Mouse (Mus musculus): Measurements from ENCODE around the gene Plaur.

The Plaur gene

GRCm38 (mm10) chr7:24445266-24445926, 16.9 kb upstream of the Plaur start:
- DNase-seq (ENCODE audit: low read depth, low spot score): no peak

DNA sequence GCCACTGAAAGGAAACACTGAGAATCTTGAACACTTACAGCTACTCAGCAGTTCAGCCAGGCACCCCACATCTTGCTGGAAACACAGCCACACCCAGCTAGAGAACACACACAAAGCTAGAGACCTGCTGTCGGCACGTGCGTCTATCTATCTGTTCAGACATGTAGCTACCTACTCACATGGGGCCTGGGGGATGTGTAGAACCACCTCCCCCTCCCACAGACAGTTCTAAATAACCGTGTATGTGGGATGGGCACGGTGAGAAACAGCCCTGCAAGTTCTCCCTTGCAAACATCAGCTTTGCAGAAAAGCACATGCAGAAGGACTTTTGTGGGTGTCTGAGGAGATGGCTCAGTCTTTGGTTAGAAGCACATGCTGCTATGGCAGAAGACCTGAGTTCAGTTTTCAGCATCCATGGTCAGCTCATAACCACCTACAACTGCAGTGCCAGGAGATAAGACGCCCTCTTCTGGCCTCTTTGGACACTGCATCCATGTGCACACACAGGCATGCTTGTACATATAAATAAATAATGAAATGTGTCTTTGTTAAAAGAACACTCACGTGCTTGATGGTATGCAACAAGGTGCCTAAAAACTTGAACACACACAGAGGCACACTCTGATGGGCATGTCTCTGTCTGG, 15.5 kb upstream of the Plaur start:
- DNase-seq (ENCODE audit: low read depth, low spot score): no peak

GRCm38 (mm10) chr7:24448782-24449517, 13.3 kb upstream of the Plaur start:
- DNase-seq (ENCODE audit: low read depth, low spot score): no peak

- no peak for DNase-seq (ENCODE audit: low read depth, low spot score)
These were observed 11.7 kb upstream of the Plaur start for GRCm38 (mm10) chr7:24450585-24451017.

DNA sequence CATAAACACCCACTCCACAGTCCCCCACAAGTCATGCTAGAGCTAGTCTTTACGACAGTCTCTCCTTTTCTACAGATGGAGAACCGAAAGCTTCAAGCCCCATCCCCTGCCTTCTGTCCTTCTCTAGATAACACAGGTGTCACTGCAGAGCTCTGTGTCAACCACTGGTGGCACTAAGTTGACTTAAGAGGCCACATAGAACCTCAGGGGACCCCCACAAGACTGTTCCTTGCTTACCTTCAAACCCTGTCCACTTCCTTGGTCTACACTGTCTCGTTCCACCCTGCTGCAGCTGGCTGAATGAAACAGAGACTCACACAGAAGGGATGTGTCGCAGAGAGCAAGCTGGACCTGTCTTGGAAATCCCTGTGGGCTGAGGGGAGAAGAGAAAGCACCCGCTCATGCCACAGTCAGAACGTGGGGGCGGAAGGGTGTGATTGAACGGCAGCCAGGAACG, 10.4 kb upstream of the Plaur start, which contains the start of gene Irgc1:
Gene Irgc1, minus strand, starts transcription at position 443 of the 457 bp plus-strand sequence.
- DNase-seq (ENCODE audit: low read depth, low spot score): no peak

DNA sequence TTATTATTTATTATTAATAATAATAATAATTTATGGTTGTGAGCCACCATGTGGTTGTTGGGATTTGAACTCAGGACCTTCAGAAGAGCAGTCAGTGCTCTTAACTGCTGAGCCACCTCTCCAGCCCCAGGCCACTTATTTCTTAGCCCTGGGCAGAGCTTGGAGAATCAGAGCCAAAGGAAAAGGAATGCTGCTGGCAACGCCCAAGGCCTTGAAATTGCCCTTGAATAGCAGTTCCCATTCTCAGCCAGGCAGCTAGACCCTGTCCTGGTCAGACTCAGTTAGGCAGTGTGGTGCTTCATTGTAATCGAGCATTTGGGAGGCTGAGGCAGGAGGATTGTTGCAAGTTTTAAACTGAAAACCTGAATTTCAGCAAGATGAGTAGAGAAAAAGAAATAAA, 8.1 kb upstream of the Plaur start:
- no peak for DNase-seq (ENCODE audit: low read depth, low spot score)

DNA sequence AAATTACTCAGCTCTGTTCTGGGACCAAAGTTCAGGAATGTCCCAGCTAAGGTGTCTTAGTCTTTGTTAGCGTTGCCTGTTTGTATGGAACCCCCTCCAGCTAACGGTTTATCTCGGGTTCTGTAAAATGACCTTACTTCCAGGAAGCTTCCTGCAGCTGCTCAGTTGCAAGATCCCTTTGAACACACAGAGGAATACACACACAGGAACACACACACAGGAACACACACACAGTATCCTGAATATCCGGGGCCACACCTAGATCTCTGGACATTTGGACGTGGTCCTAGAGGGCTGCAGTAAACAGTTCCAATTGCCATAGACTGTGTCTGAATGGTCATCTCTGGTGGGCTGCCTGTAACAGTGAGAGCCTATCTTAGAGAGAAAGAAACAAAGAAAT, 6.6 kb upstream of the Plaur start:
- no peak for DNase-seq (ENCODE audit: low read depth, low spot score)

- no peak for DNase-seq (ENCODE audit: low read depth, low spot score)
These were observed 4.4 kb upstream of the Plaur start for GRCm38 (mm10) chr7:24457726-24458370.

DNA sequence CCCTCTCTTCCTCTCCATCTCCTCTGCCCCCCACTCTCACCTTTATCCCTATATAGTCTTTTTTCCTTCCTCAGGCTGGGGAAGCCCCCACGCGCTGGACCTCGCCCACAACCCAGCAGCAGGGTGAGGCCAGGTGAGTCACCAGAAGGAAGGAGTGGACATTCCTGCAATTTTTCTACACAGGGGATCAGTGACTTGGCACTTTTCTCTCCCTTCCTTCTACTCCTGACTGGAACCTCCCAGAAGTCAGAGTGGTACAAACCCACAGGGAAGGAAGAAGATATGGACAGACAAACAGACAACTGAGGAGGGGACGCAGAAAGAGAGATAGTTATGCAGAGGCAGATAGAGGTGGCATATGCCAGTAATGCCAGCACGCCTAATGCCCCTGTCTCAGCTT, 2.8 kb upstream of the Plaur start:
- DNase-seq (ENCODE audit: low read depth, low spot score): no peak

DNA sequence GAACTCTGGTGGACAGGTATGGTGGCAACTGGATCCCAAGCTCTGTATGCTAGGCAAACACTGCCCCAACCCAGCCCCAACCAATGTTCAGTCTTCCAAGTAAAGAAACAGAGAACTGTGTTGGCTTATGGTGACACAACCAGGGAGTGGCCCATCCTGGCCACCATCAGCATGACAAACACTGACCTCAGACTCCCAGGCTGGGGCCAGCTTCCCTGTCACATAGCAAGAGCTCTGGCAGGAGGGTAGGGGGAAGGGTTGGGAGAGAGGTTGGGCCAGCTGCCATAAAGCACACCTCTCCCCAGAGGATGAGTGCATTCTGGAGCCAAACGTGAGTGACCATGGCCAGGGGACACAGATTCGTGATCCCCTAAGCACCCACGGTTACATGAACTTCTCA, 2.4 kb upstream of the Plaur start:
- no peak for DNase-seq (ENCODE audit: low read depth, low spot score)

- no peak for DNase-seq (ENCODE audit: low read depth, low spot score)
These were observed 770 bp upstream of the Plaur start for GRCm38 (mm10) chr7:24461376-24462051.

DNA sequence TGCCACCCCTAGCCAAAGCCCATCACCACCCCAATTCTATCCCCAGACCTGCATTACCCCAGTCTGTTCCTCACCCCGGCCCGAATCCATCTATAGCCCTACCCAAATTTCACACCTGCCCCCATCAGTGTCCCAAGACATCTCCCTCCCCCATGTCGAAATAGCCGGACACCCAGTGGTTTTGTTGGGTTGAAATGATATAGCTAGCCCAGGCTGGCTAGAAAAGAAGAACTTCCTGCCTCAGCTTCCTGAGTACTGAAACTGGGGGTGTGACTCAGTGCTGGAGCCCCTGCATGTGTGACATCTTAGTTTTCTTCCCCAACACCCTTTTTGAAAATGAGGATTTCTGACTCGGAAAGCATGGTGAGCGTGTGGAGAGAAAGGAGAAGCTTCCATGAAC, 4.6 kb downstream of the Plaur start:
- no peak for DNase-seq (ENCODE audit: low read depth, low spot score)

DNA sequence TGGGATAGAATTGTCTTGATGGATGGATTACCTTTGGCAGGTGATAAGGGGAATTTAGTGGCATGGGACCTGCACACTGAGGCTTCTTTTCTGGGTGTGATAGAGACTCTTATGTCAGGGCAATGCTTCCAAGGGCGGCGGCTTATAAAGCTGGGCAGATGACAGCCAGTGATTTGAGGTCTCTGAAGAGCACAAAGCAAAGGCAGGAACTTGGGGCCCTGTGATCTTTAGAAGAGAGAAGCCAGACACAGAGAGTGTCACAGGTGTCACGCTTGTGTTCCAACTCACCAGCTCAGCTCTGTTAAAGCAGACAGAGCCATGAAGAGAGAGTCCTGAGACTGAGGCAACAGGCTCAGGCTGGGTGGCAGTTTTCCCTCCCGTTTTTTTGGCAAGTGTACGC, 5.6 kb downstream of the Plaur start:
- no peak for DNase-seq (ENCODE audit: low read depth, low spot score)

GRCm38 (mm10) chr7:24469126-24469525, 6.8 kb downstream of the Plaur start:
- DNase-seq (ENCODE audit: low read depth, low spot score): no peak

DNA sequence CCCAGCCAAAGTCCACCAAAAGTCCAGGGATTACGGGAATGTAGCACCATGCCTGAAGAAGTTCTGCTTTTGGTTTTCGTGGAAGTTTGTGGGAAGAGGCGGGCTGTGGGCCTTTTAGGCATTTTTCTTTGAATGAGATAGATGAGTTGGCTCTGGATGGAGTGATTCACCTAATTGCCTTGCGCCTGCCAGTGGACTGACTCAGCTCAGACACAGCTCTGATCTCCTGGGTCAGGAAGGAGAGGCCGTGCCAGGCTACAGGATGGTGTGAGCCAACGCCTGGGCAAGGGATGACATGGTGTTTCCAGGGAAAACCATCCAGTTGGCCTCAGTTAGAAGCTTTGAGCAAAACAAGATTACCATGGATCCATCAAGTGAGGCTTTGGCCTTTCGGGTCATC, 8.1 kb downstream of the Plaur start:
- no peak for DNase-seq (ENCODE audit: low read depth, low spot score)

DNA sequence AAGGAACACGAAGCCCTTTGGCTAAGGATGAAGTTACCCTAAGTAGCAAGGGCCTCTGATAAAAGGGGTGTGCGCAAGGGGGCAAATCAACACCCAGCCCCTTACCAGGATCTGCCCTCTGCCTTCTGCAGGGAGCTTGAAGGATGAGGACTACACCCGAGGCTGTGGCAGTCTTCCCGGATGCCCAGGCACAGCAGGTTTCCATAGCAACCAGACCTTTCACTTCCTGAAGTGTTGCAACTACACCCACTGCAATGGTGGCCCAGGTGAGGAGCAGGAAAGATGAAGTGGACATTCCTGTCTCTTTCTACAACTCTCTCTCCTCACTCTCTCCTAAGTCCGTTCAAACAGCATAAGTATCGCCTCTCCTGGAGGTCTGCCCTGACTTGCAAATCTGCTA, 10.2 kb downstream of the Plaur start:
- no peak for DNase-seq (ENCODE audit: low read depth, low spot score)

GRCm38 (mm10) chr7:24472937-24473336, 10.7 kb downstream of the Plaur start:
- no peak for DNase-seq (ENCODE audit: low read depth, low spot score)

DNA sequence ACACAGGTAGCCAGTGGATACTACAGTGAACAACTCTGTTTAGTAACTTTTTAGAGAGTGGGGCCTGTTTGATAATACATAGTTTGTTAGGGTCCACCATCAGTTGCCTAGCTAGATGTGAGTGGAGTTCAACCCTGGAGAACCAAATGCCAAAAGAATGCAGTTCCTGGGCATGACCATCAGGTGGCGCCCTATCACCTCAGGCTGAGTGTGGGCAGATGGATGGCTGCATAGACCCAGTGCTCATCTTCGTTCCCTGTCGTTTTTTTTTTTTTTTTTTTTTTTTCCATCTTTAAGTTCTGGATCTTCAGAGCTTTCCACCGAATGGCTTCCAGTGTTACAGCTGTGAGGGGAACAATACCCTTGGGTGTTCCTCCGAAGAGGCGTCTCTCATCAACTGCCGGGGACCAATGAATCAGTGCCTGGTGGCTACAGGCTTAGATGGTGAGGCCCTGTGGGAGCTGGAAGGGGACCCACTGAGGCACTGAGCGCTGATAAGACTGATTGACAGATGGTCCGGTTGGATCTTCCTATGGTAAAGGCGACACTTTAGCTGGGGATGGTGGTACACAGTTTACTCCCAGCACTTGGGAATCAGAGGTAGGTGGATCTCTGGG, 11.7 kb downstream of the Plaur start:
- DNase-seq (ENCODE audit: low read depth, low spot score): peak; percentile 74

DNA sequence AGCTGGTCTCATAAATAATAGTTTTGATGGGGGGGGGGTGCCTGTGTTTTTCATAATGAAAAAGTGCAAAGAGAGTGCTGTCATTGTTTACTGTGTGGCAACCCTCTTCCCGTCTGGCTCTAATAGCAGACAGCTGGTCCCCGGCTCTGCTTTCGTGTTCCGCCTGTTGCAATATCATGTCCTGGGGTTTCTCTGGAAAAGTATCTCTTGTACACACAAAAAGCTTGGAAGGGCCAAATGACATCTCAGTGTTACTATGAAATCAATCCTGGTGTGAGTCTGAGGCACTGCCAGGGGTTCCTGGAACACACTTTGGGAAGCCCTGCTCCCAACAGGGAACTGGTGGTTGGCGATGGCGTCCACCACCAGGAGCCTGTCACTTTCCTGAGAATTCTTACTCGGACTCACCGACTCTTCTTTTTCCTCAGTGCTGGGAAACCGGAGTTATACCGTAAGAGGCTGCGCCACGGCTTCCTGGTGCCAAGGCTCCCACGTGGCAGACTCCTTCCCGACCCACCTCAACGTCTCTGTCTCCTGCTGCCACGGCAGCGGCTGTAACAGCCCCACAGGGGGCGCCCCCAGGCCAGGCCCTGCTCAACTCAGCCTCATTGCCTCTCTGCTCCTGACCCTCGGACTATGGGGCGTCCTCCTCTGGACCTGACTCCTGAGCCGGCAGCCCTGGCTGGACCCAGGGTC, 12.7 kb downstream of the Plaur start:
- no peak for DNase-seq (ENCODE audit: low read depth, low spot score)

GRCm38 (mm10) chr7:24476338-24476737, 14.1 kb downstream of the Plaur start:
- DNase-seq (ENCODE audit: low read depth, low spot score): no peak

DNA sequence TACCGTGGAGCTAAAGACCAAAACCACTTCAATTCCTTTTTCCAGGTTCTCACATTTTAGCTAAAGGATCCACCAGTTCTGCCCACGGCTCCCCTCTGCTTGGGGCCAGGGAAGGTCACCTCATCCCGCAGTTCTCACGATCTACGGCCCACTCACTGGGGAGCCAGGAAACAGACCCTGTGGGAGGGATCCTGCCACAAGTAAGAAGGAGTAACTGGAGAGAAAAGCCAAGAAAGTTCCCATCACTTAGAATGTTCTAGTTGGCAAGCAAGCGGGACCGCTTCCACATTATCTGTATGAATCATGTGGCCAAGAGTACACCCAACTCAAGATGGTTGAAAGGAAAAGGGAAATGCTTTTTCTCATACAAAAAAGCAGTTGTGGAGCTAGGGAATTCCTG, 14.6 kb downstream of the Plaur start:
- DNase-seq (ENCODE audit: low read depth, low spot score): no peak

Measured in mesoderm, embryonic 11.5 days (tissue).